Mouse (Mus musculus): Measurements from ENCODE around the gene Zfp111. TPM values are rescaled to one million over a fixed set of nuclear protein-coding genes. Genes with fewer than 3 reads are reported as not detected.

Gene Zfp111
- 4.9 and 6.0 TPM in 2 replicates for polyA plus RNA-seq (2015; fragmentation: Nextera tagmentation; extraction: Ambion mirVana)

DNA sequence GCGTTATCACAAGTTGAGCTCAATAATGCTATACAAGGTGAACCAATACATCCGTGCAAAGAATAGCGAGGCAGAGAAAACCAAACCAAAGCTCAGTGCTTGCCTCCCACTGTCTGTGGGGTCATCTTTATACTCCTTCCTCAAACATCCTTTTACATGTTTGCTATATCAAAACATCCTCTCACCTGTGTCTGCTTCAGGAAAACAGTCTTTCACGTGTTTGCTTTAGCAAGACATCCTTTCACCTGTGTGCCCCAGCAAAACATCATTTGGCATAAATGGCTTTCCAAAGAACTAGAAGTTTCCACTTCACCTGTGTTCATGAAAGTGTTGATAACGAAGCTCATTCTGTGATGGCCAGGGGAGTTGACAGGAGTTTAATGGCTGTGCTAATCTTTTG is at the start of gene Zfp111:
TSS of gene Zfp111 (minus strand) at position 101 of the 400 bp plus-strand sequence.
- Histone ChIP-seq H3K27me3 (no peaks in the 10 kb centered on the region), H3K36me3 (no peaks in the 10 kb centered on the region), H3K27ac (replicated peaks) (no peak within 1 kb of the TSS), H3K9ac (no peak within 1 kb of the TSS), H3K4me3 (no peak within 1 kb of the TSS), H3K4me2 (no peak within 1 kb of the TSS), H3K9me3 (no peaks in the 10 kb centered on the region), H3K4me1 (replicated peaks) (peaks cover 10% of the 10 kb centered on the region)
- WGBS: 85% methylated on average over 5 of the region's 5 CpGs
- ATAC-seq (ENCODE audit: low read depth): no peak

DNA sequence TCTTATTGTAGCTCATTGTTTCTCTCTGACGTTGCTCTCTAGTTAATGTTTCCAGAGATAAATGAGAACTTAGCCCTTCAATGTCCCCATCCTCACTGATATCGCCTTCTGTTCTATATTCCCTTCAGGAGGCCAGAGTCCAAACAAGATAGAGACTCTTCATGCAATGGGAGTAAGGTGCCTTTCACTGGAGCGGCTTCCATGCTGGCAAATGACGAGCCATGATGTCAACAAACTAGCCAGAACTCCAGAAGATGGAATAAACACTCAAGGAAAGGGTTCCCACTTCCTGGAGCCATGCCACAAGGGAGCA is 48.7 kb upstream of the Zfp111 start:
- peaks cover 22% of the 10 kb centered on the region for H3K4me1 ChIP-seq (replicated peaks)
- H3K9me3 ChIP-seq: no peaks in the 10 kb centered on the region
- H3K27ac ChIP-seq (replicated peaks): no peak overlapping the region
- 92% methylated on average over 4 of the region's 4 CpGs for WGBS
- H3K9ac ChIP-seq: no peak overlapping the region
- no peak overlapping the region for H3K4me3 ChIP-seq
- no peak overlapping the region for H3K4me2 ChIP-seq
- peaks cover 38% of the 10 kb centered on the region for H3K36me3 ChIP-seq
- H3K27me3 ChIP-seq: no peaks in the 10 kb centered on the region
- no peak for ATAC-seq (ENCODE audit: low read depth)

DNA sequence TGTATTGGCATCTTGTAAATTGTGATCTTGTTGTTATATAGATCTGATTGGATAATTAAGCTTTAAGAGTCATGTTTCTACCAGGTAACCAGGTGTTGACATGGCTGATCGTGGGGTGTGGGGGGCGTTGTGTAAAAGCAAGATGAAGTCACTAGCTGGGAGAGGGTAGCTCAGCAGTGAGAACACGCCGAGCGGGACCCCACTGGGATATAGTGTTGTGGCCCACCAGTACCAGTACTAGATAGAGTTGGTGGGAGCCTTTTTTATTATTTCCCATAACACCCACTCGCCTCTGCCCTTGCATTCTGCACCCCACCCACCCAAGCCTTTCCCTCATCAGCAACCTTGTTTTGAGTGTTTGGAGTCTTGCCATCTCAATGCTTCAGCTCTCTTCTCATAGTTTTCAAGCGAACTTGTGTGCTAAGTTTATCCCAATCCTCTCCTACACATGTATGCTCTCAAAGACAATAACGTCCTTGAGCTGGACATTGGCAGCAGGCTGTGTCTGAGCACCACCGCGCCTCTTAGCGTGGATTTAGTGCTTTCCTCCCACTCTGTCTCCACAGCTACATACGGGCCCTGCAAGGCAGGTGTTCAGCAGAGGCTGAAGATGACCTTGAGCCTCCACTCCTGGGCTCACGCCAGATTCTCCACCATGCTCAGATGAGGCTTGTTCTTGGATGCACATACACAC is 48.2 kb upstream of the Zfp111 start:
- ATAC-seq (ENCODE audit: low read depth): no peak
- 93% methylated on average over 13 of the region's 13 CpGs for WGBS
- no peak overlapping the region for H3K27ac ChIP-seq (replicated peaks)

DNA sequence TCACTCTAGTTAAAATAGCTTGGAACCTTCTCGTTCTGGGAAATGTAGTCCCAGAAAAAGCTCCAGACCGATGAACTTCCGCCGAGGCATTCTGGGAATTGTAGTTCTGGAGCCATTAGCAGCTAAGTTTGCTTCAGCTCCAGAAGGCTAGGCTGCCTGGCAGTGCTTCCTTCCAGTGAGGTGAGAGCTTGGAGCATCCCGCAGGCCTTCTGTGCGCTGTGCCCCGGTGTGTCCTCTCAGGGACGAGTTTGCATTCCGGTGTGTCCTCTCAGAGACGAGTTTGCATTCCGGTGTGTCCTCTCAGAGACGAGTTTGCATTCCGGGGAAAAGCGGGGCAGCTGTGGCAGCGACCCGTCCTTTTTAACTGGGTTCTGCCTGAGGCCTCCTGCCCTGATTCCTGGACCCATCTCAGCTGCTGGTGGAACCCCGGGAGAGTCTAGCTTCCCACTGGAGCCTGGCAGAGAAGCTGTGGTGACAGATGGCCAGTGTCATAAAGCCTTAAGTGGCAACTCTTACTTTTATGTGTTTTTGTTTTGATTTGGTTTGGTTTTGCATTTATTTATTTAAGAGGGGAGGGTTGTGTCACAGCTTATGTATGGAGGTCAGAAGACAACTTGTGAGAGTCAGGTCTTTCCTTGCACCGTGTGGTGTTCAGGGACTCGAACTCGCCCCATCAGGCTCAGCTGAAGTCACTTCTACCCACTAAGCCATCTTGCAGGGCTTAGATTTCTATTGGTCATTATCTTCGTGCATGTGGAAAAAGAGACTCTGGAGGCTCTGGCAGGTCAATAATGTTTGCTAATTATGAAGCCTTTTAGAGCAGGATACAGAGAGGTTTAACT is 43.6 kb upstream of the Zfp111 start, which contains the start of gene Zfp108:
TSS of gene Zfp108 (plus strand) at position 162 of the 842 bp plus-strand sequence.
- H3K4me3 ChIP-seq: peak within 1 kb of the TSS; percentile 46
- WGBS: 19% methylated on average over 21 of the region's 21 CpGs
- H3K4me1 ChIP-seq (replicated peaks): peaks cover 30% of the 10 kb centered on the region
- peaks cover 9% of the 10 kb centered on the region for H3K36me3 ChIP-seq
- peak within 1 kb of the TSS; percentile 64 for H3K27ac ChIP-seq (replicated peaks)
- peak within 1 kb of the TSS; percentile 78 for H3K9ac ChIP-seq
- no peaks in the 10 kb centered on the region for H3K9me3 ChIP-seq
- peak within 1 kb of the TSS; percentile 64 for H3K4me2 ChIP-seq
- no peaks in the 10 kb centered on the region for H3K27me3 ChIP-seq
- ATAC-seq (ENCODE audit: low read depth): peak; percentile 91

More for the DNA sequence above, 48.2 kb upstream of the Zfp111 start:
- peaks cover 38% of the 10 kb centered on the region for H3K36me3 ChIP-seq
- no peak overlapping the region for H3K9ac ChIP-seq
- H3K4me2 ChIP-seq: no peak overlapping the region
- no peaks in the 10 kb centered on the region for H3K27me3 ChIP-seq
- H3K4me1 ChIP-seq (replicated peaks): peaks cover 24% of the 10 kb centered on the region
- H3K4me3 ChIP-seq: no peak overlapping the region
- no peaks in the 10 kb centered on the region for H3K9me3 ChIP-seq

DNA sequence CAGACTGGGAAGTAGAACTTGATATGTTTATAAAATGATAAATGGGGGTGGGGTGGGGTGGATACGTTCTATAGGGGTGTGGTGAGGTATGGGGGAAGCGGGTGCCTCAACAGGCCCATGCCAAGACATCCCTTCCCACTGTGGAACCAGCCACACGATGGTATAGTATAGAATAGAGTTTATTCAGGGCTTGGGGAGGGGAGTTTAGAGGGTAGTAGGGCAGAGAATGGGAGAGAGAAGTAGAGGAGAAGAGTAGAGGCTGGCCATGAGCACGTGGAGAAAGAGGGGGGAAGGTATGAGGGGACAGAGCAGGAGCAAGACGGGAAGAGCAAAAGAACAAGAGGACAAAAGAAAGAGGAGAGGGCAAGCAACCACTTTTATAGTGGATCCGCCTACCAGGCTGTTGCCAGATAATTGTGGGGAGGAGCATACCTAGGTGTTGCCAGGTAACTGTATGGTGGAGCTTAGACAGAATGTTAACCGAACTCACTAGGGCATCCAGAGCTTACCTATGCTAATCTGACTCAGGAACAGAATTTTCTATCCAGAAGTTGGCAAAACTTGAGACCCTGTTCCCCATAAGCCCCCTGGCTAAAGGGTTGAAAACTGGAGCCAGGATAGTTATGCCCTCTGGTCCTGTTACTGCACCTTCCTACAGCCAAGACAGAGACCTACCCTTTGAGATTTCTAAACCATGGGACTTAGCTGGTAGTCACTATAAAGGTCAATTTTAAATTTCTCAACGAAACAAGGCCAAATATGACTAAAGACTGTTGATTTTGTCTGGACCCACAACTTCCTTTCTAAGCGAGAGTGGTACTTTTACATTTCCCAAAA is 42.8 kb upstream of the Zfp111 start:
- Histone ChIP-seq H3K9ac (no peak overlapping the region), H3K27me3 (no peaks in the 10 kb centered on the region), H3K4me2 (peak overlapping the region; percentile 64), H3K4me1 (replicated peaks) (peaks cover 30% of the 10 kb centered on the region), H3K27ac (replicated peaks) (no peak overlapping the region), H3K36me3 (0 out of 2 replicates have a peak, but pooled peaks cover 5% of the 10 kb centered on the region), H3K4me3 (peak overlapping the region; percentile 46), H3K9me3 (no peaks in the 10 kb centered on the region)
- peak; percentile 68 for ATAC-seq (ENCODE audit: low read depth)
- 58% methylated on average over 9 of the region's 9 CpGs for WGBS

DNA sequence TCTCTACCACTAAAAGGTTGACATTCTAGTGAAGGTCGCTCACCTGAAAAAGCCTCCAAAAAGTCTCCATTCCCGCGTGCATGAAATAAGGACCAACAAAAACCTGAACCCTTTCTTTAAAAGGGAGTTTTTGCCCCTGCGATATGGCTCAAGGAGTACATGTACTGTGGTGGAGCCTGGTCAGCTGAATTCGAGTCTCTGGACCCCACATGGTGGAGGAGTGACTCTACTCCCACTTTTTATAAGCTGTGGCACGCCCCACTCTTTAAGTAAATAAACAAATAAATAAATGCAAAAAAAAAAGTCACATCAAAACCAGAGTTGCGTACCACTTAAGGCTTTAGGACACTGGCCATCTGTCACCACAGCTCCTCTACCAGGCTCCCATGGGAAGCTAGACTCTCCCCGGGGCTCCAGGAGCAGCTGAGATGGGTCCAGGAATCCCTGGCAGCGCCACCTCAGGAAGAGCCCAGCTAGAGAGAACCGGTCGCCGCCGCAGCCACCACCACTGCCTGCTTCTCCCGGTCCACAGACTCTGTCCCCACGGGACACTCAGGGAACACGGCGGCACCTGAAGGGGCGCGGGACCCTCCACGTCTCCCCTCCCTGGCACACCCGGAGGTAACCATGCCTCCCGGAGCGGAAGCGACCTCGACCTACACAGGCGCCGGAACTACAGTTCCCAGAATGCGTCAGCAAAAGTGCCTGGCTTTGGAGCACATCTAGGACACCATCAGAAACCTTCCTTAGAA is 26.0 kb upstream of the Zfp111 start, which contains the start of gene Zfp109:
TSS of gene Zfp109 (minus strand) at position 521 of the 752 bp plus-strand sequence.
- 6% methylated on average over 28 of the region's 28 CpGs for WGBS
- H3K27ac ChIP-seq (replicated peaks): no peak within 1 kb of the TSS
- H3K4me2 ChIP-seq: peak within 1 kb of the TSS; percentile 63

DNA sequence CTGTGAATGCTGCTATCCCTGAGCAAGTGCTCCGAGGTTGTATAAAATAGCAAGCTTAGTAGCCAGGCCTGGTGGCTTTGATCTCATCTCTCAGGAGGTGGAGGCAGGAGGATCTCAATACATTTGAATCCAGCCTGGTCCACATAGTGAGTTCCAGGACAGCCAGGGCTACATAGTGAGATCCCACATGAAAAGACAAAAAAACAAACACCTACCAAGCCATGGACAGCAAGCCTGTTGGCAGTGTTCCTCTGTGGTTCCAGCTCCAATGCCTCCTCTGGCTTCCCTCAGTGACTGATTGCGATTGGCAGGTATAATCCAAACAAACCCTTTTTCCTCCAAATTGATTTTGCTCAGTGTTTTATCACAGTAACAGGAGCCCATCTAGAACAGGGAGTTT is 947 bp downstream of the Zfp111 start:
- no peak for ATAC-seq (ENCODE audit: low read depth)
- H3K9me3 ChIP-seq: no peaks in the 10 kb centered on the region
- H3K4me3 ChIP-seq: no peak overlapping the region
- no peak overlapping the region for H3K27ac ChIP-seq (replicated peaks)
- H3K36me3 ChIP-seq: peaks cover 10% of the 10 kb centered on the region
- H3K4me2 ChIP-seq: no peak overlapping the region
- H3K27me3 ChIP-seq: no peaks in the 10 kb centered on the region
- H3K4me1 ChIP-seq (replicated peaks): peaks cover 10% of the 10 kb centered on the region
- WGBS: 88% methylated on average over 2 of the region's 2 CpGs
- H3K9ac ChIP-seq: no peak overlapping the region

More for the DNA sequence above, 26.0 kb upstream of the Zfp111 start, which contains the start of gene Zfp109:
- peaks cover 8% of the 10 kb centered on the region for H3K4me1 ChIP-seq (replicated peaks)
- ATAC-seq (ENCODE audit: low read depth): peak; percentile 92
- peak within 1 kb of the TSS; percentile 79 for H3K9ac ChIP-seq
- H3K36me3 ChIP-seq: peaks cover 18% of the 10 kb centered on the region
- peak within 1 kb of the TSS; percentile 73 for H3K4me3 ChIP-seq
- H3K27me3 ChIP-seq: peaks cover 8% of the 10 kb centered on the region
- no peaks in the 10 kb centered on the region for H3K9me3 ChIP-seq

DNA sequence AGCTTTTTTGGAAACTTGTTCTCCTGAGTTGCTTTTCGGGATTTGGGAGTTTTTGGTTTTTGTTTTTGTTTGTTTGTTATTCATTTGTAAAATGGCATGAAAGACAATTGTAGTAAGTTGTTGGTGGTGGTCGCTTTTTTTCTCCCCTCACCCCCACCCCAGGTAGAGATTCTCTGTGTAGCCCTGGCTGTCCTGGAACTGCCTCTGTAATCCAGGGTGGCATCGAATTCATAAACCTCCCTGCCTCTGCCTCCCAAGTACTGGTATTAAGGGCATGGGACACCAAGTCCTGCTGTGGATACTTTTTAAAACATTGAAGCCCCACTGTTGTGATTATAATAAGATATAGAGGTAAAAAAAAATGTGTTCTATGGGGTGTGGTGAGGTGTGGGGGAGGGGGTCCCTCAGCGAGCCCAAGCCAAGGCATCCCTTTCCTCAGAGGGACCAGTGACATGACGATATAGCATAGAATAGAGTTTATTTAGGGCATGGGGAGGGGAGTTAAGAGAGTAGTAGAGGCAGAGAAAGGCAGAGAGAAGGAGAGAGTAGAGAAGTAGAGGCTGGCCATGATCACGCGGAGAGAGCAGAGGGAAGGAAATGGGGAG is 2.9 kb downstream of the Zfp111 start:
- Histone ChIP-seq H3K27ac (replicated peaks) (no peak overlapping the region), H3K4me1 (replicated peaks) (peaks cover 10% of the 10 kb centered on the region), H3K4me3 (peak overlapping the region; percentile 66), H3K9ac (no peak overlapping the region), H3K36me3 (peaks cover 27% of the 10 kb centered on the region), H3K9me3 (no peaks in the 10 kb centered on the region), H3K27me3 (no peaks in the 10 kb centered on the region), H3K4me2 (peak overlapping the region; percentile 68)
- 54% methylated on average over 7 of the region's 7 CpGs for WGBS
- peak; percentile 70 for ATAC-seq (ENCODE audit: low read depth)

DNA sequence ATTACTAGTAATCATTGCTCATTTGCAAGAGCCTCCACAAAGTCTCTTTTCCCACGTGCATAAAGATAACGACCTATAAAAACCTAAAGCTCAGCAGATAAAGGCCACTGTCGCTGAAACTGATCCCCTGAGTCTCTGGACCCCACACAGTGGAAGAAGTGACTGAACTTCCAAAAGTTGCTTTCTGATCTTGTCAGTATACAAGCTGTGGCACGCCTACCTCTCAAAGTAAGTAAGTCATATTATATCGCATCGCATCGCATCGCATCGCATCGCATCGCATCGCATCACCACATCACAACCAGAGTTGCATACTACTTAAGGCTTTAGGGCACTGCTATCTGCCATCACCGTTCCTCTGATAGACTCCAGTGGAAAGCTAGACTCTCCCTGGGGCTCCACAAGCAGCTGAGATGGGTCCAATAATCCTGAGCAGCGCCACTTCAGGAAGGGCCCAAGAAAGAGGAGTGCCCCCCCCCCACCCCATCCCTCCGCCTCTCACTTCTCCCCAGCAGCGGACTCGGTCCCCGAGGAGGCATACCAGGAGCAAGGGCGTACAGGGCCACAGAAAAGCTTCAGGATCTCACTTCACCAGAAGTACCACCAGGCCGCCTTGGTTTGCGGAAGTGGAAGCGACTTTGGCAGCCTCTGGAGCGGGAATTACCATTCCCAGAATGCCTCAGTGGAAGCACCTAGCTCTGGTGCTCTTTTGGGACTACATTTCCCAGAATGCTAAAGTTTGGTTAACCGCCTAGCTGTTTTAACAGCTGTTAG is 3.6 kb downstream of the Zfp111 start:
- peak overlapping the region; percentile 74 for H3K27ac ChIP-seq (replicated peaks)
- 12% methylated on average over 24 of the region's 24 CpGs for WGBS

DNA sequence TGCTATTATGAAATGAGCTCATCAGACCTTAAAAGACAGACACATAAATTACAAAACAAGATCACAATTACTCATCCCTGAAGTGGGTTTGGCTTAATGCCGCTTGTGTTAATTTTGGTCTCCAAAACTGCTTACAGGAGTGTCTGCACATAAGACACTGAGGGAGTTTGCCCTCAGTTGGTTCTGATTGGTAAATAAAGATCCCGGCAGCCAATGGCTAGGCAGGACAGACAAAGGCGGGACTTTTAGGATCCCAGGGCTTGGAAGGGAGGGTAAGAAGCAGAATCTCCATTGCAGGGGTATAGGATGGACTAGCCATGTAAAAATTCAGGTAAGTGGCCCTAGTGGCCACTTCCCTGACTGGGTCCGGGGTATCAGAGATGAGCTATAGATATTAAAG is 14.3 kb downstream of the Zfp111 start:
- WGBS: 94% methylated on average over 4 of the region's 4 CpGs
- H3K9me3 ChIP-seq: peaks cover 19% of the 10 kb centered on the region; the same call in 1 of the 2 replicates
- no peak overlapping the region for H3K4me2 ChIP-seq
- no peak overlapping the region for H3K4me3 ChIP-seq
- no peak overlapping the region for H3K27ac ChIP-seq (replicated peaks)
- no peaks in the 10 kb centered on the region for H3K27me3 ChIP-seq
- H3K9ac ChIP-seq: no peak overlapping the region
- no peaks in the 10 kb centered on the region for H3K4me1 ChIP-seq (replicated peaks)
- ATAC-seq (ENCODE audit: low read depth): no peak
- H3K36me3 ChIP-seq: peaks cover 72% of the 10 kb centered on the region

More for the DNA sequence above, 3.6 kb downstream of the Zfp111 start:
- ATAC-seq (ENCODE audit: low read depth): peak; percentile 89
- peak overlapping the region; percentile 66 for H3K4me3 ChIP-seq
- peaks cover 10% of the 10 kb centered on the region for H3K4me1 ChIP-seq (replicated peaks)
- no peaks in the 10 kb centered on the region for H3K27me3 ChIP-seq
- H3K36me3 ChIP-seq: peaks cover 32% of the 10 kb centered on the region
- peak overlapping the region; percentile 68 for H3K4me2 ChIP-seq
- H3K9ac ChIP-seq: peak overlapping the region; percentile 87
- H3K9me3 ChIP-seq: no peaks in the 10 kb centered on the region

Data from neural tube, embryonic 13.5 days (tissue).